Comparison of ENCODE assay signal across 12 mouse cellular contexts in genomic region chr10:96238251-96238650, GRCm38 (mm10).
DNase-seq lines count a peak whose midpoint lies in the region; ATAC-seq lines count a peak whose summit lies in the region.
"Had no signal": no experiment of that assay in that cellular context is flagged by ENCODE, and none has a peak within 500 bp of the region (broad histone marks: within the 10 kb centered on the region; RNA-seq: fewer than 3 reads in every experiment).

No protein-coding gene starts in this region.

- H3K9me3 ChIP-seq in heart, embryonic 15.5 days (replicated peaks) = peaks cover 8% of the 10 kb centered on the region
- H3K9me3 ChIP-seq: forebrain, embryonic 13.5 days had no signal

- no peak overlapping the region for H3K4me3 ChIP-seq in heart, embryonic 15.5 days
- H3K4me3 ChIP-seq: forebrain, embryonic 13.5 days; heart, embryonic 13.5 days had no signal

- DNase-seq in heart, postnatal 36 days = no peak
- DNase-seq in CD4-positive helper T cell, adult 2 months (ENCODE audit: low read depth, low spot score) = peak; percentile 27
- no peak for DNase-seq in right cerebral cortex, postnatal 14 days
- DNase-seq in frontal cortex, adult 2 months (ENCODE audit: extremely low spot score in 1 of 2, low spot score in 1 of 2) = no peak
- no peak for DNase-seq in urinary bladder, postnatal 36 days (ENCODE audit: low spot score in 2 of 2)
- DNase-seq: kidney, postnatal 4 days had no signal

- intact Hi-C loops in heart, postnatal 36 days (cut with DNase I) = loop anchor here (2.0 kb wide), 1 partner anchor 95 kb away; no protein-coding TSS in a partner anchor

- H3K4me1 ChIP-seq in heart, embryonic 15.5 days (replicated peaks) = peaks cover 10% of the 10 kb centered on the region
- H3K4me1 ChIP-seq: forebrain, embryonic 13.5 days had no signal

- peak; percentile 47; the same call in 1 of the 2 replicates for ATAC-seq in heart, embryonic 15.5 days (replicated peaks; ENCODE audit: insufficient number of reproducible peaks, insufficient read depth, low FRiP score, low read depth)
- peak; percentile 77 for ATAC-seq in granulocyte monocyte progenitor cell, adult 5-6 weeks (replicated peaks; ENCODE audit: poor library complexity, severe bottlenecking)
- peak; percentile 84 for ATAC-seq in megakaryocyte progenitor cell, adult 5-6 weeks (replicated peaks; ENCODE audit: poor library complexity)
- ATAC-seq: activated CD4-positive, CD25-positive, alpha-beta regulatory T cell, adult 4 months; forebrain, embryonic 13.5 days had no signal

- no peaks in the 10 kb centered on the region for H3K27me3 ChIP-seq in heart, embryonic 15.5 days
- H3K27me3 ChIP-seq: forebrain, embryonic 13.5 days; heart, embryonic 13.5 days had no signal

- H3K9ac ChIP-seq in heart, embryonic 15.5 days = no peak overlapping the region
- H3K9ac ChIP-seq: forebrain, embryonic 13.5 days; heart, embryonic 13.5 days had no signal

- 73% methylated on average over 4 of the region's 4 CpGs for WGBS in heart, embryonic 15.5 days

- H3K4me2 ChIP-seq in heart, embryonic 15.5 days = no peak overlapping the region
- H3K4me2 ChIP-seq: forebrain, embryonic 13.5 days; heart, embryonic 13.5 days had no signal

- H3K36me3 ChIP-seq in heart, embryonic 15.5 days = no peaks in the 10 kb centered on the region
- H3K36me3 ChIP-seq: heart, embryonic 13.5 days had no signal

- H3K27ac ChIP-seq in heart, embryonic 15.5 days = no peak overlapping the region
- H3K27ac ChIP-seq: forebrain, embryonic 13.5 days; heart, embryonic 13.5 days had no signal
